ENCODE assay signal across 8 mouse cellular contexts in the genomic region with DNA sequence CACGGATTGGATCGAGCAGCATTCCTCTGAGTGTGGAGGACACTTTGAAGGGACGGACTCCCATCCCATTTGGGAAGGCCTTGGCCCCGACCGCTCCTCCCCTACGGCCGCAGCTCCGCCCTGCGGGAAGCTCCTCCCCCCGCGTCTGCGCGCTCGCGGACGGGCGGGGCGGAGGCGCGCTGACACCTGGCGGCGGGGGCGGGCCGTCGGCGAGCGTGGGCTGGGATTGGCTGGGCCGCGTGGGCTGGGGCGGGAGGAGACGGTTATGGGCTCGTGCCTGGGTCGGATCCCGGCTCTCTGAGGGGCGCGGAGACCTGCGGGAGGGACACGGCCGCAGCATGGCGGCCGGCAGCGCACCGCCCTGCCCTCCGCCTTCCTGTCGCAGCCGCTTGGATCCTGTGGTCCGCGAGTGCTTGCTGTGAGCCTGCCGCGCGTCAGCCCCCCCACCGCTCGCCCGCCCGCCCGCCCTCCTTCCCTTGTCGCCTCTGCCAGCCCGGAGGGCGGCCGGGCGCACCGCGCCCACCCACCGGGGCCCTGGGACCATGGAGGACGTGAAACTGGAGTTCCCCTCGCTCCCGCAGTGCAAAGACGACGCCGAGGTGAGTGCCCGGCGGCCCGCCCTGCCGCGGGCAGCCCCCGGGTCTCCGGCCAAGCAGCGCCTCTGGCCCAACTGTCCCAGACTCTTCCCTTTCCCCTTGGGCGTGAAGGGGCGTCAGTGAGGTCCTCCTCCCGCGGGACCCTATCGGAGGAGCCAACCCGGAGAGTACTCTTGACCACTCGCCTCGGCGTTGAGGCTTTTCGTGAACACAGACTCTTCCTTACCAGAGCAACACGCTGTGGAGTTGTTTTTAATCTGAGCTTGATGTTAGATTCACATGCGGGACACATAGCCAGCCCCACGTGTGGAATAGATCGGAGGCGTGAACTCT. TPM values are rescaled to one million over a fixed set of nuclear protein-coding genes. Genes with fewer than 3 reads are reported as not detected.
DNase-seq lines count a peak whose midpoint lies in the region; ATAC-seq lines count a peak whose summit lies in the region.

Gene Styx, plus strand, starts transcription at position 163 of the 929 bp plus-strand sequence.

- peak within 1 kb of the TSS; percentile 71 for H3K4me3 ChIP-seq in intestine, embryonic 14.5 days (ENCODE audit: low read depth, low read length)

- H3K27ac ChIP-seq in intestine, embryonic 14.5 days (ENCODE audit: low read depth), result peak within 1 kb of the TSS; percentile 75

- H3K36me3 ChIP-seq in intestine, embryonic 14.5 days (ENCODE audit: control insufficient read depth, insufficient read depth, low read length), result peaks cover 33% of the 10 kb centered on the region

- peak; percentile 98 for ATAC-seq in intestine, embryonic 14.5 days (replicated peaks; ENCODE audit: low FRiP score, low TSS enrichment, low read depth)

- peak within 1 kb of the TSS; percentile 64 for H3K9ac ChIP-seq in intestine, embryonic 14.5 days (ENCODE audit: low read length)

- H3K27me3 ChIP-seq in intestine, embryonic 14.5 days (replicated peaks; ENCODE audit: control insufficient read depth, insufficient read depth, low read length), result no peaks in the 10 kb centered on the region

- H3K9me3 ChIP-seq in intestine, embryonic 14.5 days (ENCODE audit: control insufficient read depth, low read length), result no peaks in the 10 kb centered on the region

- intact Hi-C loops in left cerebral cortex, postnatal 14 days (cut with DNase I), result no loop called here

- DNase-seq in adrenal gland, adult (ENCODE audit: inconsistent age in 2 of 2, low spot score in 1 of 2), result peak; percentile 98 to 99
- DNase-seq in embryo, embryonic 10.5 days (ENCODE audit: low spot score), result peak; percentile 94
- DNase-seq in gastrocnemius, postnatal 25 days, result peak; percentile 98
- DNase-seq in intestine, embryonic 14.5 days (ENCODE audit: low spot score), result peak; percentile 95
- DNase-seq in left cerebral cortex, postnatal 14 days (ENCODE audit: low spot score in 2 of 2), result peak; percentile 86 to 91
- peak; percentile 94 for DNase-seq in mesoderm, embryonic 11.5 days (ENCODE audit: low read depth, low spot score)
- DNase-seq in right cerebral cortex, postnatal 36 days (ENCODE audit: low spot score in 2 of 2), result peak; percentile 87 to 88
- DNase-seq in yolk sac, embryonic 10.5 days (ENCODE audit: low spot score), result peak; percentile 96

- under 1% methylated on average over 66 of the region's 93 CpGs for WGBS in intestine, embryonic 14.5 days

- peak within 1 kb of the TSS; percentile 53 for H3K4me2 ChIP-seq in intestine, embryonic 14.5 days (ENCODE audit: low read length)

- H3K4me1 ChIP-seq in intestine, embryonic 14.5 days (replicated peaks; ENCODE audit: control insufficient read depth, insufficient read depth, low read length), result peaks cover 13% of the 10 kb centered on the region

RNA-seq across cellular contexts. Expression of gene Styx, which starts in this region (rescaled TPM):
- total RNA-seq in gastrocnemius, postnatal 25 days (2021), result 10 to 100 TPM; 47.3 to 62.4 TPM
- 58.9 and 61.4 TPM in 2 replicates for polyA plus RNA-seq in intestine, embryonic 14.5 days (2014; fragmentation: Nextera tagmentation; extraction: Ambion mirVana)
- total RNA-seq in left cerebral cortex, postnatal 14 days (2021), result 10 to 100 TPM; 14.7 to 16.8 TPM

Comparison
In these comparisons a context has a peak if more than half of its experiments do, and no peak if none do; other contexts are left out.
1. Peak in every context shown above with its lines: DNase-seq, ATAC-seq, H3K4me3 ChIP-seq and H3K27ac ChIP-seq.